ENCODE assay signal across 9 mouse cellular contexts in genomic region chr7:97453141-97453921, GRCm38 (mm10). TPM values are rescaled to one million over a fixed set of nuclear protein-coding genes. Genes with fewer than 3 reads are reported as not detected.
DNase-seq lines count a peak whose midpoint lies in the region; ATAC-seq and TF ChIP-seq lines count a peak whose summit lies in the region.
"Had no signal": no experiment of that assay in that cellular context is flagged by ENCODE, and none has a peak within 500 bp of the region (broad histone marks: within the 10 kb centered on the region; RNA-seq: fewer than 3 reads in every experiment).

No protein-coding gene starts in this region.

- H3K4me2 ChIP-seq in heart, embryonic 14.5 days (ENCODE audit: low read length) = peak overlapping the region; percentile 99

- H3K36me3 ChIP-seq in heart, embryonic 14.5 days (ENCODE audit: control insufficient read depth, insufficient read depth, low read length) = no peaks in the 10 kb centered on the region

- H3K4me1 ChIP-seq in heart, embryonic 14.5 days (ENCODE audit: control insufficient read depth in 2 of 2, insufficient read depth in 2 of 2, low read length in 2 of 2) = peaks cover 3 to 11% of the 10 kb centered on the region in 2 experiments; a peak in 2 of 4 replicates

- H3K9me3 ChIP-seq in heart, embryonic 14.5 days (ENCODE audit: control insufficient read depth, low read length) = peaks cover 6% of the 10 kb centered on the region

- peak overlapping the region; percentile 70 for H3K9ac ChIP-seq in heart, embryonic 14.5 days (ENCODE audit: low read length)

- DNase-seq in gastrocnemius, adult 2 months = peak; percentile 26
- no peak for DNase-seq in gastrocnemius, adult 8-10 months (ENCODE audit: low spot score in 2 of 2)
- DNase-seq in c-Kit-positive CD71-positive TER-119-positive erythroid progenitor cells, embryonic 14.5 days (ENCODE audit: low spot score) = peak; percentile 84
- peak; percentile 37 for DNase-seq in kidney, postnatal 10 days
- peak; percentile 55 to 73 for DNase-seq in spleen, postnatal 36 days (ENCODE audit: low spot score in 2 of 2)

- ATAC-seq in heart, embryonic 14.5 days (ENCODE audit: insufficient number of reproducible peaks, insufficient read depth, low FRiP score, low read depth) = peak; percentile 47; the same call in 1 of the 2 replicates
- peak; percentile 77 for ATAC-seq in megakaryocyte, adult 5-6 weeks (ENCODE audit: poor library complexity, severe bottlenecking)
- no peak for ATAC-seq in activated CD4-positive, CD25-positive, alpha-beta regulatory T cell, adult 4 months
- ATAC-seq: Patski had no signal

- no peak for TF ChIP-seq CTCF in gastrocnemius, adult 2 months (IDR thresholded peaks at IDR 0.05)

- peak overlapping the region; percentile 51 for H3K27ac ChIP-seq in gastrocnemius, adult 2 months
- H3K27ac ChIP-seq in heart, embryonic 14.5 days (replicated peaks in 1 of 2; ENCODE audit: control insufficient read depth in 1 of 2, insufficient read depth in 1 of 2, low read depth in 2 of 2, low read length in 2 of 2) = no peak overlapping the region; a peak in 1 of 4 replicates

- peak overlapping the region; percentile 75 for H3K4me3 ChIP-seq in gastrocnemius, adult 2 months
- peak overlapping the region; percentile 47 to 54 for H3K4me3 ChIP-seq in heart, embryonic 14.5 days (ENCODE audit: control insufficient read depth in 1 of 2, insufficient read depth in 1 of 2, low read depth in 1 of 2, low read length in 2 of 2)

- intact Hi-C loops in gastrocnemius, adult 2 months (cut with DNase I) = no loop called here

- WGBS in heart, embryonic 14.5 days = 2% methylated on average over 27 of the region's 27 CpGs

- no peaks in the 10 kb centered on the region for H3K27me3 ChIP-seq in heart, embryonic 14.5 days (ENCODE audit: control insufficient read depth, insufficient read depth, low read length)
- H3K27me3 ChIP-seq: Patski had no signal

RNA-seq across cellular contexts. Expression of gene Kctd14, which starts 2.2 kb away (rescaled TPM):
- under 1 TPM in 1 of 2 experiments, not detected in 1; 0.11 TPM for total RNA-seq in gastrocnemius, adult 2 months (2021)
- under 1 TPM in 1 of 4 experiments, not detected in 3; 0.17 TPM for total RNA-seq in gastrocnemius, adult 8-10 months (2022)
- polyA plus RNA-seq in heart, embryonic 14.5 days (2014; fragmentation: Nextera tagmentation; extraction: Ambion mirVana) = 0.82 and 1.2 TPM in 2 replicates
- 13.3 and 14.8 TPM in 2 replicates for total RNA-seq in megakaryocyte, adult 5-6 weeks (2015)
- total RNA-seq in megakaryocyte, adult 5-6 weeks (2017) = 3.9 and 4.9 TPM in 2 replicates
- polyA plus RNA-seq in activated CD4-positive, CD25-positive, alpha-beta regulatory T cell, adult 4 months (2017; shearing (Covaris generic)) = 1 to 10 TPM in 1 of 2 experiments, under 1 TPM in 1; 0.66 to 1.1 TPM
- polyA plus RNA-seq: Patski had no signal

RNA-seq across cellular contexts. Expression of gene Ints4, which starts 27.4 kb away (rescaled TPM):
- total RNA-seq in gastrocnemius, adult 2 months (2021) = 10 to 100 TPM; 26.6 to 29.7 TPM
- total RNA-seq in gastrocnemius, adult 8-10 months (2022) = 10 to 100 TPM; 24.8 to 29.8 (median 25.7) TPM
- polyA plus RNA-seq in heart, embryonic 14.5 days (2014; fragmentation: Nextera tagmentation; extraction: Ambion mirVana) = 34.0 and 36.3 TPM in 2 replicates
- total RNA-seq in megakaryocyte, adult 5-6 weeks (2015) = 89.9 and 91.2 TPM in 2 replicates
- 49.6 and 51.4 TPM in 2 replicates for total RNA-seq in megakaryocyte, adult 5-6 weeks (2017)
- 10 to 100 TPM; 37.5 to 45.5 TPM for polyA plus RNA-seq in activated CD4-positive, CD25-positive, alpha-beta regulatory T cell, adult 4 months (2017; shearing (Covaris generic))

RNA-seq across cellular contexts. Expression of gene Thrsp, which starts 35.8 kb away (rescaled TPM):
- total RNA-seq in gastrocnemius, adult 2 months (2021) = 10 to 100 TPM; 18.0 to 20.7 TPM
- total RNA-seq in gastrocnemius, adult 8-10 months (2022) = 10 to 100 TPM in 3 of 4 experiments, 1 to 10 TPM in 1; 9.5 to 19.3 (median 15.2) TPM
- 0.57 and 1.6 TPM in 2 replicates for polyA plus RNA-seq in heart, embryonic 14.5 days (2014; fragmentation: Nextera tagmentation; extraction: Ambion mirVana)
- not detected in 2 replicates for total RNA-seq in megakaryocyte, adult 5-6 weeks (2015)
- not detected in 2 replicates for total RNA-seq in megakaryocyte, adult 5-6 weeks (2017)
- not detected for polyA plus RNA-seq in activated CD4-positive, CD25-positive, alpha-beta regulatory T cell, adult 4 months (2017; shearing (Covaris generic))

RNA-seq across cellular contexts. Expression of gene Ndufc2, which starts 53.5 kb away (rescaled TPM):
- total RNA-seq in gastrocnemius, adult 2 months (2021) = 100 to 1,000 TPM; 254 to 341 TPM
- total RNA-seq in gastrocnemius, adult 8-10 months (2022) = 100 to 1,000 TPM; 261 to 279 (median 268) TPM
- 693 and 703 TPM in 2 replicates for polyA plus RNA-seq in heart, embryonic 14.5 days (2014; fragmentation: Nextera tagmentation; extraction: Ambion mirVana)
- total RNA-seq in megakaryocyte, adult 5-6 weeks (2015) = 128 and 155 TPM in 2 replicates
- total RNA-seq in megakaryocyte, adult 5-6 weeks (2017) = 225 and 237 TPM in 2 replicates
- polyA plus RNA-seq in activated CD4-positive, CD25-positive, alpha-beta regulatory T cell, adult 4 months (2017; shearing (Covaris generic)) = 100 to 1,000 TPM; 212 to 215 TPM

Comparison
In these comparisons a context has a peak if more than half of its experiments do, and no peak if none do; other contexts are left out.
1. DNase-seq: peak in gastrocnemius, adult 2 months (single experiment), c-Kit-positive CD71-positive TER-119-positive erythroid progenitor cells, embryonic 14.5 days (single experiment), kidney, postnatal 10 days (single experiment) and spleen, postnatal 36 days (2 of 2); none in gastrocnemius, adult 8-10 months (0 of 2).
2. RNA of gene Kctd14, which starts 2.2 kb away (total RNA-seq): 3.9 to 14.8 TPM in megakaryocyte, adult 5-6 weeks; 0.11 TPM in gastrocnemius, adult 2 months and 0.17 TPM in gastrocnemius, adult 8-10 months; every median in the first group is over 4 times any median in the second.
3. RNA of gene Thrsp, which starts 35.8 kb away (total RNA-seq): 18.0 to 20.7 TPM in gastrocnemius, adult 2 months and 9.5 to 19.3 TPM in gastrocnemius, adult 8-10 months; not detected in megakaryocyte, adult 5-6 weeks; every median in the first group is over 10 times any median in the second.